In genomic region chr14:12344746-12345240, GRCm38 (mm10) we compare ENCODE assay signal across 8 mouse cellular contexts. TPM values are rescaled to one million over a fixed set of nuclear protein-coding genes. Genes with fewer than 3 reads are reported as not detected.
DNase-seq lines count a peak whose midpoint lies in the region; ATAC-seq and TF ChIP-seq lines count a peak whose summit lies in the region.

No protein-coding gene starts in this region.

- H3K4me1 ChIP-seq in kidney, embryonic 16.5 days (ENCODE audit: insufficient read depth, low read length) = peaks cover 23% of the 10 kb centered on the region
- peaks cover 23% of the 10 kb centered on the region; the same call in 1 of the 2 replicates for H3K4me1 ChIP-seq in forebrain, embryonic 11.5 days (replicated peaks; ENCODE audit: control insufficient read depth, insufficient read depth, low read length)
- no peaks in the 10 kb centered on the region for H3K4me1 ChIP-seq in lung, postnatal 0 days (ENCODE audit: insufficient read depth, low read depth, low read length)

- H3K4me3 ChIP-seq in kidney, embryonic 16.5 days (ENCODE audit: low read length) = peak overlapping the region; percentile 26
- peak overlapping the region; percentile 60 for H3K4me3 ChIP-seq in forebrain, embryonic 11.5 days (ENCODE audit: low read depth, low read length)
- no peak overlapping the region for H3K4me3 ChIP-seq in lung, postnatal 0 days (ENCODE audit: low read depth, low read length)

- H3K9ac ChIP-seq in kidney, embryonic 16.5 days (replicated peaks; ENCODE audit: low read length) = no peak overlapping the region
- H3K9ac ChIP-seq in forebrain, embryonic 11.5 days (ENCODE audit: low read length) = peak overlapping the region; percentile 91
- no peak overlapping the region for H3K9ac ChIP-seq in lung, postnatal 0 days (replicated peaks; ENCODE audit: low read depth)

- no peak for DNase-seq in kidney, postnatal 10 days
- DNase-seq in embryo, embryonic 10 days (ENCODE audit: low spot score) = peak; percentile 53
- DNase-seq in forebrain, embryonic 11.5 days (ENCODE audit: low spot score) = peak; percentile 83
- peak; percentile 23 for DNase-seq in mesoderm, embryonic 11.5 days (ENCODE audit: low read depth, low spot score)
- no peak for DNase-seq in MN1 (ENCODE audit: low spot score)
- DNase-seq in lung, postnatal 0 days (ENCODE audit: low spot score) = no peak
- no peak for DNase-seq in ovary, adult 18-20 months (ENCODE audit: low spot score)

- TF ChIP-seq EP300 in lung, postnatal 0 days (IDR thresholded peaks at IDR 0.05) = no peak

- ATAC-seq in kidney, embryonic 16.5 days (ENCODE audit: low FRiP score, low TSS enrichment) = peak; percentile 46; the same call in 1 of the 2 replicates
- peak; percentile 38 for ATAC-seq in forebrain, embryonic 11.5 days (replicated peaks; ENCODE audit: low FRiP score)
- no peak for ATAC-seq in lung, postnatal 0 days

- H3K9me3 ChIP-seq in kidney, embryonic 16.5 days (ENCODE audit: low read length) = no peaks in the 10 kb centered on the region
- H3K9me3 ChIP-seq in forebrain, embryonic 11.5 days (ENCODE audit: control insufficient read depth, low read length) = no peaks in the 10 kb centered on the region
- H3K9me3 ChIP-seq in lung, postnatal 0 days (ENCODE audit: low read length) = no peaks in the 10 kb centered on the region

- H3K27me3 ChIP-seq in kidney, embryonic 16.5 days (ENCODE audit: insufficient read depth, low read length) = peaks cover 98% of the 10 kb centered on the region
- peaks cover 52% of the 10 kb centered on the region for H3K27me3 ChIP-seq in forebrain, embryonic 11.5 days (ENCODE audit: control insufficient read depth, insufficient read depth, low read length)
- peaks cover 98% of the 10 kb centered on the region for H3K27me3 ChIP-seq in lung, postnatal 0 days (replicated peaks; ENCODE audit: insufficient read depth, low read length)

- WGBS in kidney, embryonic 16.5 days = under 1% methylated on average over 39 of the region's 39 CpGs
- under 1% methylated on average over 39 of the region's 39 CpGs for WGBS in forebrain, embryonic 11.5 days
- under 1% methylated on average over 36 of the region's 39 CpGs for WGBS in lung, postnatal 0 days

- H3K36me3 ChIP-seq in kidney, embryonic 16.5 days (ENCODE audit: insufficient read depth, low read length) = no peaks in the 10 kb centered on the region
- no peaks in the 10 kb centered on the region for H3K36me3 ChIP-seq in forebrain, embryonic 11.5 days (ENCODE audit: control insufficient read depth, insufficient read depth, low read length)
- H3K36me3 ChIP-seq in lung, postnatal 0 days (ENCODE audit: insufficient read depth, low read length) = no peaks in the 10 kb centered on the region

- H3K27ac ChIP-seq in kidney, embryonic 16.5 days (ENCODE audit: low read length) = no peak overlapping the region
- peak overlapping the region; percentile 97 for H3K27ac ChIP-seq in forebrain, embryonic 11.5 days (ENCODE audit: low read depth, low read length)
- no peak overlapping the region for H3K27ac ChIP-seq in lung, postnatal 0 days (ENCODE audit: low read length)

- TF ChIP-seq CTCF in lung, postnatal 0 days (IDR thresholded peaks at IDR 0.05) = no peak

- H3K4me2 ChIP-seq in kidney, embryonic 16.5 days (replicated peaks; ENCODE audit: low read depth, low read length) = peak overlapping the region; percentile 40
- peak overlapping the region; percentile 60 for H3K4me2 ChIP-seq in forebrain, embryonic 11.5 days (ENCODE audit: low read depth, low read length, severe bottlenecking)
- H3K4me2 ChIP-seq in lung, postnatal 0 days (replicated peaks; ENCODE audit: low read depth, low read length) = no peak overlapping the region; the same call in 1 of the 2 replicates

RNA-seq across cellular contexts. Expression of gene Fezf2, which starts 3.2 kb away (rescaled TPM):
- not detected in 2 replicates for polyA plus RNA-seq in kidney, embryonic 16.5 days (2015; fragmentation: Nextera tagmentation; extraction: Ambion mirVana)
- polyA plus RNA-seq in forebrain, embryonic 11.5 days (2014; fragmentation: Nextera tagmentation; extraction: Ambion mirVana) = 47.5 and 51.5 TPM in 2 replicates
- polyA plus RNA-seq in lung, postnatal 0 days (2015; fragmentation: Nextera tagmentation; extraction: Ambion mirVana) = not detected in 2 replicates

Comparison
In these comparisons a context has a peak if more than half of its experiments do, and no peak if none do; other contexts are left out.
1. DNase-seq: peak in embryo, embryonic 10 days (single experiment), forebrain, embryonic 11.5 days (single experiment) and mesoderm, embryonic 11.5 days (single experiment); none in kidney, postnatal 10 days (single experiment), MN1 (single experiment), lung, postnatal 0 days (single experiment) and ovary, adult 18-20 months (single experiment).
2. RNA of gene Fezf2, which starts 3.2 kb away (polyA plus RNA-seq): 47.5 to 51.5 TPM in forebrain, embryonic 11.5 days; not detected in lung, postnatal 0 days and not detected in kidney, embryonic 16.5 days; every median in the first group is over 10 times any median in the second.